Mouse (Mus musculus) heart, adult 8-10 months (tissue): ENCODE results near the gene Exosc8. TPM values are rescaled to one million over a fixed set of nuclear protein-coding genes. Genes with fewer than 3 reads are reported as not detected.
A peak's percentile ranks its signal among the peaks of the same experiment; 100 is the strongest.
"Not testable (repeated sequence)": the region's sequence is repeated elsewhere in the genome, so short reads cannot be mapped to it uniquely, and the experiment has no call there.

Source experiments
- DNase-seq: peaks from one replicate; pipeline ENCODE4 v3.0.0; 2022; ENCODE audit warnings: low spot score
- total RNA-seq, 4 experiments: library from RNA; stranded (reverse); gene quantifications; 2 replicates each; pipeline ENCODE4 v1.2.4; 2022

Gene Exosc8
- total RNA-seq, 4 experiments from 2014 or later = 16.1 to 20.2 (median 18.9) TPM

DNA sequence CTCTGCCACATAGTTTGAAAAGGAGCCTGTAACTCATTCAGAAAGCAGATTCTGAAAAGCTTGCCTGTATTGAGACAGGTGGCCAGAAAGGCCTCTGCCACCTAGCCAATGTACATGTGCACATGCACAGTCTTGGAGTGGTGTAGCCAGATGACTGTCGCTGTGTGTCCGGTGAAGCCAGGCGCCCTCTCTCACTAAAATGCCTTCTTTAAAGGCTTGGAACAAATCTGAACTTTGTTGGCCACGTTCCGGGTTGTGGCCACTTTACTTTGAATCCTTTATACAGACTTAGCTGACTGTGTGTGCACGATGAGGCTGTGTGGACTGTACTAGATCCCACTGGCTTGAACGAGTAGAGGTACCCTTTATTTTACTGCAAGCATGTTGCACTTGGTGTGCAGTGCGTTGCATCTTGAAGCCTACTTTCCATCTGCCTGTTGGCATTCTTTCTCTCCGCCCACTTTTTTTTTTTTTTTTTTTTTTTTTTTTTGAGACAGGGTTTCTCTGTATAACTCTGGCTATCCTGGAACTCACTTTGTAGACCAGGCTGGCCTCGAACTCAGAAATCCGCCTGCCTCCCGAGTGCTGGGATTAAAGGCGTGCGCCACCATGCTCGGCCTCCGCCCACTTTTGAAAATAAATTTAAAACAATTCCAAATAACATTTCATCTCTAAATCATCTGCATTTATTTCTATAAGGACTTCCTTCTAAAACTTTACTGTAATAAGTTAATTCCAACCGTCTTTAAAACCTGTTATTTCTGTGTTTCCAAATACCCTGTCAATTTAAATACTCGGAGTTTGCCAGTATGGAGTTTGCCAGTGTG is 1.1 kb upstream of the Exosc8 start:
- no peak for DNase-seq

DNA sequence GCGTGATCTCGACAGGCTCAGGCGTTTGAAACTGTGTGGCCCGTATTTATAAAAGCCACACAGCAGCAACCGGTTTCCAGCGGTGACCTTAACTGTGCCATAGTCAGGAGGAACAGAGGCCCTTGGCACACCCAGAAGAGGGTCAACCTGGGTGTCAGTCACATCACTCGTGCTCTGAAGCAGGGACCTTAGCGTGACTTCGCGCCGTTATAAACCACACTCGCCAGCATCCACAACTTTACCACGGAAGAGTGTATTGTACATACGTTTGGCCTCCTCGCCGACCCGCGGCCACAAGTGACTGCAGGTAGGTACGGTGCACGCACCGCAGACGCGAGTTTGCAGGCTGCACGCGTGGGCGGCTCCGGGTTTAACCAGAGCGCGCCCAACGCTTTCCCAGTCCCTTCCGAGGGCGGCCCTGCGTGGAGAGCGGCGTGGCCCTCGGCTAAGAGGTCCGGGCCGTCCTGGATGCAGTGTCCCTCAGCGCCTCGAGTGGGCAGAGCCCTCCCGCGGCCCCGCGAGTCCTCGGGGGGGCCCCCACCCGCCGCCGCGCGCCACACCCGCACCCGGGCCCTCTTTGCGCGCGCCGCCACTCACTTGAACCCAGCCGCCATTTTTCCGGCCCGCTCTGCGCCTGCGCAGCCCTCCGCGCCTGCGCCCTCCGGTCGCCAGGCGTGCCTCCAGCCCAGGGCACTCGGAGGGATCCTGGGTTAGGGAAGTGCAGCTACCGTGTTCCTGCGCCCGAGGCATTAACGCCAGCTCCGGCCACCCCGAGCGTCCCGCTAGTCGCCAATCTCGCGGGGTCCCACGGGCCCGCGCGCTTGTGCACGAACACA is 564 bp downstream of the Exosc8 start:
- DNase-seq = peak; percentile 90

- no peak for DNase-seq
Observed at GRCm38 (mm10) chr3:54732371-54732770, 2.8 kb downstream of the Exosc8 start.

- no peak for DNase-seq
Observed at GRCm38 (mm10) chr3:54731626-54732150, 3.5 kb downstream of the Exosc8 start.

DNA sequence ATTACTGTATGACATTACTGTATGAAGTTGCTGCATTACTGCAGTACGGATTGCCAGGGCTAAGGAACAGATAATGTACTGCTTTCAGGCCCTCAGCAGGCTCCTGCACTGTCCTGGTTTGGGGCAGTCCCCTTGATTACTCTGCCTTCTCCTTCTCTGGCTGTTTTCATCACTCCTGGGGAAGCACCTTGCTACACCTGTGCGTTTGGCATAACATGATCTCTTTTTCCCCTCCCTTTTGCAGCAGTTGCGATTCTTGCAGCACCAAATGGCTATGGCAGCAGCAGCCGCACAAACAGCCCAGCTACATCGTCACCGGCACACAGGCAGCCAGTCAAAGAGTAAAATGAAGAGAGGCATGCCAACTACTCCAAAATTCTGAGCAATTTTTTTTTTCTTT is 7.1 kb downstream of the Exosc8 start:
- no peak for DNase-seq

- no peak for DNase-seq
Observed at GRCm38 (mm10) chr3:54727588-54727987, 7.6 kb downstream of the Exosc8 start.

DNA sequence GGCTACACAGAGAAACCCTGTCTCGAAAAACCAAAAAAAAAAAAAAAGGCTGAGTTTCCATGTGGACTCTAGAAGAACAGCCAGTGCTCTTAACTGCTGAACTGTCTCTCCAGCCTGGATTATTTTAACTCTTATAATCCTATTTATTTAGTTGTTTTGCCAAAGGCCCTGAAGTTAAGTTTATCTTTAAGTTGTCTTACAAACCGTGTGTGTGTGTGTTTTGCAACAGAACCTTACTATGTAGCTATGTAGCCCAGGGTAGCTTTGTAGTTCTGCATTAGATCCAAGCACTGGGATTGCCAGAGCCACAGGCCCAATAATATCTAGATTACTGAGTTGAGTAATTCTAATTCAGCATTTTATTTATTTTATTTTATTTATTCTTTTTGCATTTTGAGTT is 9.8 kb downstream of the Exosc8 start:
- no peak for DNase-seq

- DNase-seq = no peak
Observed at GRCm38 (mm10) chr3:54723741-54724500, 11.3 kb downstream of the Exosc8 start.

DNA sequence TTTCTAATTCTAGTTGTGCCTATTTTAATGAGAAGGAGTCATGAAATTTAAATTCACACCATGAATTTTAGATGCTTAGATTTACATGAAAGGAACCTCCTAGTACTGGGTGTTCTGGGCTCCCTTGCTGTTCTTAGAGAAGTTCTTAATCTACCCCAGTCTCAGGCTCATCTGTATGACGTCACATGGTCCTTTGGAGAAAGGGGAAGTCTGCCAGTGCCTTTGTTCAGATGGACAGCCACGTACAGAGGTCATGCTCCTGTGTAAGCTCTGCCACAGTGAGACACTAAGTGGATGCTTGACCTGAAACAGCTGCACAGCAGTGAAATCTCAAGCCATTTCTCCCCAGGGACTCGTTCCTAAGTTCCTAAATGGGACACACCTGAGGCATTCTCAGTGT is 16.2 kb downstream of the Exosc8 start:
- no peak for DNase-seq

GRCm38 (mm10) chr3:54717348-54717747 is 17.8 kb downstream of the Exosc8 start:
- DNase-seq = no peak

DNA sequence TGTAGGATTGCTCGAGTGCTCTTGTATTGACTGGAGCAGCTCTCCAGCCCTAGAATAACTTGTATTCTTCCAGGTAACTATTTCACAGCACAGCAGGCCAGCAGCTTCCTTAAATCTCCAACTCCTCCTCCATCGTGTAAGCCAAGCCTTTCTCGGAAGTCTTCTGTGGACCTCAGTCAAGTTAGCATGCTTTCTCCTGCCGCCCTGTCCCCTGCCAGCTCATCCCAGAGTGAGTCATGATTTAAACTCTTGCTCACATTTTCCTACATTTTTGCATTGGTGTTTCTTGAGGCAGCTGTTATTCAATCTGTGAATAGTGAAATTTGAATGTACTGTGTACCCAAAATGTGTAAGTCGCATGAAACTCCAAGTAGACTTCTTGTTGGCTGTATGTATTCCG is 19.7 kb downstream of the Exosc8 start:
- DNase-seq = no peak

- DNase-seq = no peak
Observed at GRCm38 (mm10) chr3:54714253-54714652, 20.9 kb downstream of the Exosc8 start, which contains the start of gene Gm21958. Gene Gm21958 (minus strand): TSS chr3:54714353.

GRCm38 (mm10) chr3:54708972-54709371 is 26.2 kb downstream of the Exosc8 start:
- peak; percentile 30 for DNase-seq

- not testable (repeated sequence) for DNase-seq
Observed at GRCm38 (mm10) chr3:54704106-54704505, 31.1 kb downstream of the Exosc8 start.

DNA sequence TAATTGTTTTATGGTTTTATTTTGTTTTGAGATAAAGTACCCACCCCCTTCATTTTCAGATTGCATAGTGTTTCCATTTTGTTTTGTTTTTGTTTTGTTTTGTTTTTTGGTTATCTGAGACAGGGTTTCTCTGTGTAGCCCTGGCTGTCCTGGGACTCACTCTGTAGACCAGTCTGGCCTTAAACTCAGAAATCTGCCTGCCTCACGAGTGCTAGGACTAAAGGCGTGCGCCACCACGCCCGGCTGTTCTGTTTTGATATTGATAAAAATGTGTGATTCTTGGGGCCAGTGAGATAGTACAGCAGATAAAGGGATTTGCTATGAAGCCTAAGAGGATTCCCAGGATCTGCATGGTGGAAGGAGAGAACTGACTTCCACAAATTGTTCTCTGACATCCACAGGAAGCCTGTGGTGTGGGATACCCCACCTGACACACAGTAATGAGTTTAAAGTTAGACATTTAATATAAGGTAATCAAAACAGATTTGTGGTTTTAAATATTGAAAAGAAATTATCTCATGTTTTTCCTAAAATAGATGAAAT is 35.4 kb downstream of the Exosc8 start:
- DNase-seq = no peak

- no peak for DNase-seq
Observed at GRCm38 (mm10) chr3:54693056-54693415, 42.2 kb downstream of the Exosc8 start.

DNA sequence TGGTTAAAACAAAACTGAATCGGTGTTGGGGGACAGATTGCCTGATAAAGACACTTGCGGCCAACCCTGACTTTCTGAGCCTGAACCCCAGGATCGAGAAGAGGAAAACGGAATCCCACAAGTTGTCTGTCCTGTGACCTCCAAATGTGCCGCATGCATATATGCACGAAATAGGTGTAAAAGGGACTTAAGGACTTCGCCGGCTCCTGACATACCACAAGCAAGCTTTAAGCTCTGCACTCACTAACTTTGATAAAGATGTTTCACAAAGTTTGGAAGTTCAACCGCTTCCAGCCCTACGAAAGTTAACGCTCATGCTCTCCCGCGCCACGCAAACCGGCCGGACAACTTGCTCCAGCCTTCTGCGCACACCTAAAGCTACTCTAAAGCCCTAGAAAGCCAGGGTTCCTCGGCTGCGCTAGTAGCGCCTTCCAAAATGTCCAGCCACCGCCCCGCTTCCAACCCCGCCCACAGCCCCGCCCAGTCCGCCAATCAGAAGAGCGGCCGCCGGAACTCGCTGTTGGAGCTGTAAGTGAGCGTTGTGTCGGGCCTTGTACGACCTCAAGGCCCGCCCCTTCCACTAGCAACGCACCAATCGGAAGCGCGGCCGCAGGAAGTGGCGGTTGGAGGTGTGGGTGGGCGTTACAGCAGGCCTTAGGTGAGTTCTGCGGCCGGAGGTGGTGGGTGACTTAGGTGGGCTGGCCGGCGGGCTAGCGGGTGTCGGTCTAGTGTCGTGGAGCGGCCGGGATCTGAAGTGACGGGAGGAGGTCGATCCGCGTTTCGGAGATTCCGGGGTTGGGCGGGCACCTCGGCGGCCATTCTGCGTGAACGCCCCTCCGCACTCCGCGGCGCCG is 42.8 kb downstream of the Exosc8 start, which contains the start of gene Supt20:
Supt20 (plus strand) TSS at position 606 of the 854 bp plus-strand sequence.
- DNase-seq = peak; percentile 89

DNA sequence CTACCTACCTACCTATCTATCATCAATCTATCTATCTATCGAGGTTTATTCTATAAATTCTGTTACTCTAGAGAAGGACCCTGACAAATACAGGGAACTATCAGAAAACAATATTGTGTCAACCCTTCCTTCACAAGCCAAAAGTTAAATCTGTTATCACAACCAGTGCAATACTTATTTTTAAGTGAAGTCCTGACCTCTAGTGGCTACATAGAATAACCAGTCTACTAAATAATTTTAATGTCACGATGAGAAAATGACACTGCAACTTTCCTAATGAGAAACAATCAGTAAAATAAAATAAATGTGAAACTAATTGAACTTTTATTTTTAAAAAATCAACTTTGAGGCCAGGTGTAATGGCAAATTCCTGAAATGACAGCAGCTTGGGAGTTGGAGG is 46.1 kb downstream of the Exosc8 start:
- DNase-seq = peak; percentile 24

- DNase-seq = no peak
Observed at GRCm38 (mm10) chr3:54687245-54687644, 47.9 kb downstream of the Exosc8 start.

DNA sequence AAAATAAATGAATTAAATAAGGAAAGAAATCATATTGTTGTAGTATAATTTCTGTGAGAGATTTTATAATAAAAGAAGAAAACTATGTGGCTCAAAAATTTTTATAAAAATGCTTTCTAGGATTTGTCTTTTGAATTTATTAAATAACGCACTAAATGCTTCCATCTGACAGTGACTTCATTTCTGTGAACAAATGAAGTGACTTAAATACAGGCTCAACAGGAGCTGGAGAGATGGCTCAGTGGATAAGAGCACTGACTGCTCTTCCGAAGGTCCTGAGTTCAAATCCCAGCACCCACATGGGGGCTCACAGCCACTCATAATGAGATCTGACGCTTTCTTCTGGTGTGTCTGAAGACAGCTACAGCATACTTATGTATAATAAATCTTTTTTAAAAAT is 50.0 kb downstream of the Exosc8 start:
- no peak for DNase-seq
